Mouse (Mus musculus) hindbrain, embryonic 16.5 days (tissue): ENCODE measurements around the gene Svop. TPM values are rescaled to one million over a fixed set of nuclear protein-coding genes. Genes with fewer than 3 reads are reported as not detected.

Experiments used
- ATAC-seq: fragments of 200-750 bp; cut with Nextera tagmentation; 2 replicates; pipeline ENCODE4 v1.8.0; 2017; ENCODE audit warnings: moderate TSS enrichment, moderate library complexity
- H3K27ac ChIP-seq: fragments of 300-500 bp; sonication (generic); 2 replicates; pipeline ENCODE4 v1.5.1; 2014; ENCODE audit warnings: low read depth, mild to moderate bottlenecking, control low read depth, low read length, moderate library complexity
- H3K27me3 ChIP-seq: fragments of 300-500 bp; sonication (generic); replicated peaks from 2 replicates; pipeline ENCODE4 v1.6.1; 2014; ENCODE audit warnings: low read length; ENCODE audit not compliant: control insufficient read depth, insufficient read depth
- H3K36me3 ChIP-seq: fragments of 300-500 bp; sonication (generic); 2 replicates; pipeline ENCODE4 v1.6.1; 2014; ENCODE audit warnings: mild to moderate bottlenecking, low read length, moderate library complexity, mixed read lengths; ENCODE audit not compliant: control insufficient read depth, insufficient read depth
- H3K4me1 ChIP-seq: fragments of 300-500 bp; sonication (generic); 2 replicates; pipeline ENCODE4 v1.6.1; 2014; ENCODE audit warnings: low read depth, low read length; ENCODE audit not compliant: control insufficient read depth, insufficient read depth
- H3K4me2 ChIP-seq: fragments of 300-500 bp; sonication (generic); 2 replicates; pipeline ENCODE4 v1.6.1; 2014; ENCODE audit warnings: mild to moderate bottlenecking, low read length, control low read depth, moderate library complexity
- H3K4me3 ChIP-seq: fragments of 300-500 bp; sonication (generic); 2 replicates; pipeline ENCODE4 v1.5.1; 2014; ENCODE audit warnings: mild to moderate bottlenecking, low read length, control low read depth, moderate library complexity
- H3K9ac ChIP-seq: fragments of 300-500 bp; sonication (generic); 2 replicates; pipeline ENCODE4 v1.6.1; 2014; ENCODE audit warnings: low read depth, mild to moderate bottlenecking, control low read depth, low read length, moderate library complexity
- H3K9me3 ChIP-seq: fragments of 300-500 bp; sonication (generic); 2 replicates; pipeline ENCODE4 v1.6.1; 2014; ENCODE audit warnings: mild to moderate bottlenecking, low read length, moderate library complexity; ENCODE audit not compliant: control insufficient read depth
- WGBS: fragments of 180-500 bp; shearing (Covaris S2); extraction: QIAGEN DNeasy Blood & Tissue Kit; methylation state at CpG from one replicate; pipeline ENCODE4 v1.1.7; 2014; 5-methylcytosine and 5-hydroxymethylcytosine counted together
- polyA plus RNA-seq: library from polyadenylated mRNA; unstranded; fragments of >200 nt; fragmentation: Nextera tagmentation; extraction: Ambion mirVana; gene quantifications from 2 replicates; pipeline ENCODE4 v1.2.1, GENCODE M21; 2015

The Svop gene
- polyA plus RNA-seq, 1 experiment from 2014 or later = 97.2 TPM

DNA sequence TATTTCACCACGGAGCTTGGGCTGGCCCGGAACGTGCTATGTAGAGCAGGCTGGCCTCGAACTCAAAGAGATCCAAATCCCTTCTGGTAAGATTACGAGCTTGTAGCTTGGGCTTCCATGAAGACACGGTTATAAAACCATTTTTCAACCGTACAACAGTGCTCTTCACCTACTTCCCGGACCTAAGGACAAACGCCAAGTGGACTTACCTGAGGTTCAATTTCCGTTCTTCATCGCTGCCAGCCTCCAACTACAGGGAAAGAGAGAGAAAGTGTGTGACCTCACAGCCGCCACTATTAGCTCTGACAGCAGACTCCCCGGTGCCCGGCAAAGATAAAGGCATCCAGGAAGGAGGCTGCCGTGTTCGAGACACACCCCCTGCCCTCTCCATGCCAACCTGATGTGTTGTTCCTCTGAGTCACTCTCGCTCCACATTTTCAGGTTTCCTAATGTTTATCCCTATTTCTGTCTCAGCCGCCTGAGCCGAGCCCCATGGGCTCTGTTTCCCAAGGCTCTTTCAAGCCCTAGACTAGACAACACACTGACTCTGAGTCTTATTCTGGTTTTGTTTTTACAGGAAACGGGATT, 101.8 kb downstream of the Svop start:
- Histone ChIP-seq H3K4me1 (peaks cover 22% of the 10 kb centered on the region), H3K9ac (no peak overlapping the region), H3K4me3 (no peak overlapping the region), H3K27ac (no peak overlapping the region), H3K27me3 (no peaks in the 10 kb centered on the region), H3K9me3 (no peaks in the 10 kb centered on the region), H3K36me3 (no peaks in the 10 kb centered on the region), H3K4me2 (no peak overlapping the region)
- no peak for ATAC-seq
- WGBS = 86% methylated on average over 20 of the region's 20 CpGs

- 60% methylated on average over 9 of the region's 9 CpGs for WGBS
- no peak for ATAC-seq
- no peak overlapping the region for H3K27ac ChIP-seq
These were observed 105.0 kb downstream of the Svop start for GRCm38 (mm10) chr5:113986182-113986961.

DNA sequence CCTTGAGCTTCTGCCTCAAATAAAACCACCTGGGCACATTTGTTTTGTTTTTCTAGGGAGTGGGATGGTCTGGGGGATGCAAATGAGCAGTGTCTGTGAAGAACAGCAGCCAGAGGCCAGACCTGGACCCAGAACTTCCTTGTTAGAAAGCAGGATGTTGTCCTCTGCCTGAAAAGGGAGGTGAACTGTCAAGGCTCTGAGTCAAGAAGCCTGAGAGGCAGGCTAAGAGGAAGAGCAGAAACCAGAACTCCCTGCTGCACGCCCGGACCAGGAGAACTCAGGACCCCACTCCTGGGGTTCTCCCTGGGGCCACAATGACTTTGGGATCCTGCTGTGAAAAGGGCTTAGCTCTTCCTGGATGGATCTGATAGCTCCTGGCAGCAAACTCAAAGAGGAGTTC, 105.6 kb downstream of the Svop start:
- Histone ChIP-seq H3K27ac (no peak overlapping the region), H3K4me1 (peaks cover 2% of the 10 kb centered on the region; the same call in 1 of the 2 replicates), H3K27me3 (no peaks in the 10 kb centered on the region), H3K9me3 (no peaks in the 10 kb centered on the region), H3K4me3 (no peak overlapping the region), H3K9ac (no peak overlapping the region), H3K4me2 (no peak overlapping the region), H3K36me3 (no peaks in the 10 kb centered on the region)
- ATAC-seq = no peak
- 82% methylated on average over 2 of the region's 2 CpGs for WGBS

More at GRCm38 (mm10) chr5:113986182-113986961, 105.0 kb downstream of the Svop start:
- Histone ChIP-seq H3K4me1 (peaks cover 5% of the 10 kb centered on the region), H3K27me3 (no peaks in the 10 kb centered on the region), H3K36me3 (no peaks in the 10 kb centered on the region), H3K4me3 (no peak overlapping the region), H3K9me3 (no peaks in the 10 kb centered on the region), H3K9ac (no peak overlapping the region), H3K4me2 (no peak overlapping the region)

DNA sequence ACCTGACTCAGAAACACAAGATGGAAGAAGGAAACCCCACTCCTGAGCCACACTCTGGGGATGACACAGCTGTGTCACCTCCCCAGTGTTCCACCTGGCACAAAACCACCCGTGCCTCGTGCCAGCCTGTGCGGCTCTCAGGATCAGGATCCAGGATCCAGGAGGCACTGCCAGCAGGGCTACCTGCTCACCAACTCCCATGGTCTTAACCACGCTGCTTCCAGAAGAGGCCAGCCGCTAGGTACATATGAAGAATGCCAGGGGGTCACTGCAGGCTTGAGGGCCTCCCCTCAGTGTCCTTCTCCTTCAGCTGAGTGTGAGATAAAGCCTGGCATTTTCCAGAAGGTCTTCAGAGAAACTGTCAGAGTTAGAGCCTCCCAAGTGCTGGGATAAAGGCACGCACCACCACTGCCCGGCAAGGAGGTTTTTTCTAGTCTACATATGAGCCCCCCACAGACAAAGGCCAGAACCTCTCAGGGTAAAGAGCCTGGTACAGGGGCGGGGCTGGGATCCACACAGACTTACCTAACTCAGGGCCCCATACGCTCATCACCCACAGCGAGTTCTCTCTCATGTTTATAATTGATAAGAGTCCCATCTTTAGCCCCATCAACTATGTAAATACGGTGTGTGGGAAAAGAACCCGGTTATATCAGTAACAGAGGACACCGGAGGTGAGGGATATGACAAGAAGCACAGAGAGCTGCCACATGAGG, 107.2 kb downstream of the Svop start:
- no peaks in the 10 kb centered on the region for H3K36me3 ChIP-seq
- 92% methylated on average over 13 of the region's 13 CpGs for WGBS
- H3K27me3 ChIP-seq = no peaks in the 10 kb centered on the region
- no peak overlapping the region for H3K27ac ChIP-seq
- H3K9me3 ChIP-seq = no peaks in the 10 kb centered on the region
- no peaks in the 10 kb centered on the region; the same call in 1 of the 2 replicates for H3K4me1 ChIP-seq
- H3K4me2 ChIP-seq = no peak overlapping the region
- ATAC-seq = no peak
- H3K9ac ChIP-seq = no peak overlapping the region
- H3K4me3 ChIP-seq = no peak overlapping the region

- no peaks in the 10 kb centered on the region for H3K9me3 ChIP-seq
- H3K27me3 ChIP-seq = no peaks in the 10 kb centered on the region
- H3K36me3 ChIP-seq = no peaks in the 10 kb centered on the region
- no peaks in the 10 kb centered on the region; the same call in 1 of the 2 replicates for H3K4me1 ChIP-seq
- no peak for ATAC-seq
- H3K9ac ChIP-seq = no peak overlapping the region
- no peak overlapping the region for H3K27ac ChIP-seq
- no peak overlapping the region for H3K4me2 ChIP-seq
- H3K4me3 ChIP-seq = no peak overlapping the region
- WGBS = 68% methylated on average over 6 of the region's 6 CpGs
These were observed 107.8 kb downstream of the Svop start for GRCm38 (mm10) chr5:113983541-113983940.

- no peak for ATAC-seq
- no peak overlapping the region for H3K9ac ChIP-seq
- 84% methylated on average over 8 of the region's 8 CpGs for WGBS
These were observed 109.5 kb downstream of the Svop start for GRCm38 (mm10) chr5:113981843-113982242.

GRCm38 (mm10) chr5:113981171-113981570, 110.2 kb downstream of the Svop start:
- Histone ChIP-seq H3K27ac (no peak overlapping the region), H3K4me3 (no peak overlapping the region), H3K9me3 (no peaks in the 10 kb centered on the region), H3K9ac (no peak overlapping the region), H3K36me3 (no peaks in the 10 kb centered on the region), H3K27me3 (no peaks in the 10 kb centered on the region), H3K4me2 (no peak overlapping the region), H3K4me1 (no peaks in the 10 kb centered on the region)
- WGBS = 92% methylated on average over 6 of the region's 6 CpGs
- no peak for ATAC-seq

More at GRCm38 (mm10) chr5:113981843-113982242, 109.5 kb downstream of the Svop start:
- no peaks in the 10 kb centered on the region; the same call in 1 of the 2 replicates for H3K4me1 ChIP-seq
- no peaks in the 10 kb centered on the region for H3K27me3 ChIP-seq
- H3K36me3 ChIP-seq = no peaks in the 10 kb centered on the region
- H3K4me2 ChIP-seq = no peak overlapping the region
- no peak overlapping the region for H3K4me3 ChIP-seq
- H3K27ac ChIP-seq = no peak overlapping the region
- H3K9me3 ChIP-seq = no peaks in the 10 kb centered on the region

GRCm38 (mm10) chr5:113980511-113980910, 110.9 kb downstream of the Svop start:
- Histone ChIP-seq H3K4me3 (no peak overlapping the region), H3K27ac (no peak overlapping the region), H3K9ac (no peak overlapping the region), H3K4me1 (peaks cover 2% of the 10 kb centered on the region; the same call in 1 of the 2 replicates), H3K9me3 (no peaks in the 10 kb centered on the region), H3K36me3 (no peaks in the 10 kb centered on the region), H3K27me3 (no peaks in the 10 kb centered on the region), H3K4me2 (no peak overlapping the region)
- ATAC-seq = no peak
- 86% methylated on average over 1 of the region's 1 CpGs for WGBS

GRCm38 (mm10) chr5:113977309-113977708, 114.1 kb downstream of the Svop start:
- no peak overlapping the region for H3K9ac ChIP-seq
- WGBS = 81% methylated on average over 8 of the region's 8 CpGs
- no peak overlapping the region for H3K4me2 ChIP-seq
- no peak overlapping the region for H3K4me3 ChIP-seq
- no peaks in the 10 kb centered on the region for H3K36me3 ChIP-seq
- H3K9me3 ChIP-seq = no peaks in the 10 kb centered on the region
- peaks cover 18% of the 10 kb centered on the region for H3K4me1 ChIP-seq
- H3K27ac ChIP-seq = no peak overlapping the region
- no peak for ATAC-seq
- no peaks in the 10 kb centered on the region for H3K27me3 ChIP-seq
